Mouse (Mus musculus): ENCODE results near the gene Gm9844. TPM values are rescaled to one million over a fixed set of nuclear protein-coding genes. Genes with fewer than 3 reads are reported as not detected.

The Gm9844 gene
- polyA plus RNA-seq, 1 experiment, result not detected

- Histone ChIP-seq H3K36me3 (ENCODE audit: control insufficient read depth, insufficient read depth, low read length) (no peaks in the 10 kb centered on the region), H3K27ac (ENCODE audit: insufficient read depth, low read depth, low read length) (no peak overlapping the region), H3K27me3 (ENCODE audit: control insufficient read depth, insufficient read depth, low read length) (no peaks in the 10 kb centered on the region), H3K4me3 (ENCODE audit: low read depth, low read length) (no peak overlapping the region), H3K4me1 (ENCODE audit: control insufficient read depth, insufficient read depth, insufficient read length, low read length) (no peaks in the 10 kb centered on the region)
- WGBS, result 32% methylated on average over 6 of the region's 6 CpGs
- TF ChIP-seq CTCF (IDR thresholded peaks at IDR 0.05; ENCODE audit: extremely low read depth, insufficient read length, insufficient replicate concordance, low read depth, low read length), result no peak
- no peak for TF ChIP-seq POLR2A (IDR thresholded peaks at IDR 0.05; ENCODE audit: low read depth, low read length)
Observed at GRCm38 (mm10) chr7:24864156-24864555, 2.1 kb downstream of the Gm9844 start.

- Histone ChIP-seq H3K36me3 (ENCODE audit: control insufficient read depth, insufficient read depth, low read length) (no peaks in the 10 kb centered on the region), H3K4me1 (ENCODE audit: control insufficient read depth, insufficient read depth, insufficient read length, low read length) (no peaks in the 10 kb centered on the region), H3K4me3 (ENCODE audit: low read depth, low read length) (no peak overlapping the region), H3K27ac (ENCODE audit: insufficient read depth, low read depth, low read length) (no peak overlapping the region), H3K27me3 (ENCODE audit: control insufficient read depth, insufficient read depth, low read length) (peaks cover 4% of the 10 kb centered on the region)
- 66% methylated on average over 17 of the region's 17 CpGs for WGBS
- TF ChIP-seq CTCF (IDR thresholded peaks at IDR 0.05; ENCODE audit: extremely low read depth, insufficient read length, insufficient replicate concordance, low read depth, low read length) (no peak), POLR2A (IDR thresholded peaks at IDR 0.05; ENCODE audit: low read depth, low read length) (no peak)
Observed at GRCm38 (mm10) chr7:24869080-24869479, 7.1 kb downstream of the Gm9844 start.

DNA sequence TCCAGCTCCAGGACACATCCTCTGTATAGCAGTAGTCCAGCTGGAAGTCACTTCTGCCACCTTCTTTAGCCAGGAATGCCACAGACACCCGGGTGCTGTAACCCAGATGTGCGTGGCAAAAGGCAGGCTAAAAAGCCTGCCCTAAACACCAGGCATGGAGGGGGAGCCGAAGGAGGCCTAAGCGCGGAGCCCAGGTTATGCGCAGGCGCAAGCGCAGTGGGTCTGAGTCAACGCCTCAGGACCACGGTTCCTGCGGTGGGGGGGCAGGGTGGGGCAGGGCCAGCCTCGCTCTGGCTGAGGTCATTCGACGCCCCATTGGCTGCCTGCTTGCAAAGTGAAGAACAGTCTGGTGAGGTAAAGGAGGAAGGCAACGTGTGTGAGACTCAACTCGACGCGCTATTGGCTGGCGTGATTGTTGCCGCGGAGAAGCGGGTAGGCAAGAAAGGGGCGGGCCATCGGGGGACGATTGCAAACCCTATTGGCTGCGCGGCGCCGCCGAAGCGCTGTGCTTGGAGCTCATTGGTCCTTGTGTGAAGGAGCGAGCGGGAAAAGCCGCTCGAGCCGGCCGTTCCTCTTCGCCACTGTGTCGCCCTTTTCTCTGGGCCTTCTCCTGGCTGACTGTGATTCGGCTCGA, 7.6 kb downstream of the Gm9844 start, which contains the start of the genes Lypd4 and Dmrtc2:
Gene Lypd4 (minus strand): TSS at position 410 of the 634 bp plus-strand sequence.
Gene Dmrtc2 (plus strand): TSS at position 526 of the 634 bp plus-strand sequence.
- 62% methylated on average over 41 of the region's 41 CpGs for WGBS

DNA sequence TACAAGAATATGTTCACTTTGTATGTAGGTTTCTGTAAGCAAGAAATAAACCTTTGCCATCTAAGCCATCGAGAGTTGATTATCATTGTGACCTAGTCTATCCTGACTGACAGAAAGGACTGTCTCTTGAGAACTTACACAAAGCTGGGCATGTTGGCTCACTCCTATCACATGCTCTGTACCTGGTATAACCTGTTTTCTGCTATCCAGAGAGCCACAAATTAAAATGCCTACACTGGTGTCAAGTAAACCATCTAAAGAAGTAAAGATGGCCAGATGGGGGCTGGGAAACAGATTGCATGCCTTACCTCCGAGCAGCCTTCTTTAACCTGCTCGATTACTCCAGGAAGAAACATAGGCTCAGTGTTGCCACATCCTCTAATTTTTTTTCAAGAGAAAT, 15.6 kb downstream of the Gm9844 start:
- Histone ChIP-seq H3K27me3 (ENCODE audit: control insufficient read depth, insufficient read depth, low read length) (no peaks in the 10 kb centered on the region), H3K27ac (ENCODE audit: insufficient read depth, low read depth, low read length) (no peak overlapping the region), H3K4me1 (ENCODE audit: control insufficient read depth, insufficient read depth, insufficient read length, low read length) (no peaks in the 10 kb centered on the region), H3K36me3 (ENCODE audit: control insufficient read depth, insufficient read depth, low read length) (no peaks in the 10 kb centered on the region), H3K4me3 (ENCODE audit: low read depth, low read length) (no peak overlapping the region)
- TF ChIP-seq CTCF (IDR thresholded peaks at IDR 0.05; ENCODE audit: extremely low read depth, insufficient read length, insufficient replicate concordance, low read depth, low read length) (no peak), POLR2A (IDR thresholded peaks at IDR 0.05; ENCODE audit: low read depth, low read length) (no peak)
- 42% methylated on average over 3 of the region's 3 CpGs for WGBS

More for the DNA sequence above, 7.6 kb downstream of the Gm9844 start, which contains the start of the genes Lypd4 and Dmrtc2:
- Histone ChIP-seq H3K36me3 (ENCODE audit: control insufficient read depth, insufficient read depth, low read length) (no peaks in the 10 kb centered on the region), H3K27ac (ENCODE audit: insufficient read depth, low read depth, low read length) (no peak within 1 kb of the TSS), H3K4me3 (ENCODE audit: low read depth, low read length) (no peak within 1 kb of the TSS), H3K27me3 (ENCODE audit: control insufficient read depth, insufficient read depth, low read length) (peaks cover 4% of the 10 kb centered on the region), H3K4me1 (ENCODE audit: control insufficient read depth, insufficient read depth, insufficient read length, low read length) (no peaks in the 10 kb centered on the region)
- TF ChIP-seq POLR2A (IDR thresholded peaks at IDR 0.05; ENCODE audit: low read depth, low read length) (no peak), CTCF (IDR thresholded peaks at IDR 0.05; ENCODE audit: extremely low read depth, insufficient read length, insufficient replicate concordance, low read depth, low read length) (no peak)

DNA sequence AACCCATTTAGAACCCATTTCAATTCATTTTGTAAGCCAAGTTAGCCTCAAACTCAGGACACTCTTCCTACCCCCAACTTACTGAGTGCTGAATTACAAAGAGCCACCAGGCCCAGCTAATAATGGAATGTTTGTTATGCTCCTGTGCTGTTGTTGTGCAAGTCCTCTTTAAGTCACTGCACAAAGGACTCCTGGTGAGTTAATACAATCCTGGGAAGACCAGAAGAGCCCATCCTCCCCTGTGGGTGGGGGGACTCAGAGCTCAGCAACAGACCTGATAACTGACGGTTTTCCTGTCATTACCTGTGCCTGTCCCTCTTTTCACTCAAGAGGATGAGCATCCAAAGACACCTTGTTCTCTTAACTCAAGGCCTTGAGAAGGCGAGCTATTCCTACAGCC, 17.6 kb downstream of the Gm9844 start:
- TF ChIP-seq CTCF (IDR thresholded peaks at IDR 0.05; ENCODE audit: extremely low read depth, insufficient read length, insufficient replicate concordance, low read depth, low read length) (no peak), POLR2A (IDR thresholded peaks at IDR 0.05; ENCODE audit: low read depth, low read length) (no peak)
- Histone ChIP-seq H3K27me3 (ENCODE audit: control insufficient read depth, insufficient read depth, low read length) (no peaks in the 10 kb centered on the region), H3K27ac (ENCODE audit: insufficient read depth, low read depth, low read length) (no peak overlapping the region), H3K4me3 (ENCODE audit: low read depth, low read length) (no peak overlapping the region), H3K4me1 (ENCODE audit: control insufficient read depth, insufficient read depth, insufficient read length, low read length) (no peaks in the 10 kb centered on the region), H3K36me3 (ENCODE audit: control insufficient read depth, insufficient read depth, low read length) (no peaks in the 10 kb centered on the region)
- 62% methylated on average over 2 of the region's 2 CpGs for WGBS

DNA sequence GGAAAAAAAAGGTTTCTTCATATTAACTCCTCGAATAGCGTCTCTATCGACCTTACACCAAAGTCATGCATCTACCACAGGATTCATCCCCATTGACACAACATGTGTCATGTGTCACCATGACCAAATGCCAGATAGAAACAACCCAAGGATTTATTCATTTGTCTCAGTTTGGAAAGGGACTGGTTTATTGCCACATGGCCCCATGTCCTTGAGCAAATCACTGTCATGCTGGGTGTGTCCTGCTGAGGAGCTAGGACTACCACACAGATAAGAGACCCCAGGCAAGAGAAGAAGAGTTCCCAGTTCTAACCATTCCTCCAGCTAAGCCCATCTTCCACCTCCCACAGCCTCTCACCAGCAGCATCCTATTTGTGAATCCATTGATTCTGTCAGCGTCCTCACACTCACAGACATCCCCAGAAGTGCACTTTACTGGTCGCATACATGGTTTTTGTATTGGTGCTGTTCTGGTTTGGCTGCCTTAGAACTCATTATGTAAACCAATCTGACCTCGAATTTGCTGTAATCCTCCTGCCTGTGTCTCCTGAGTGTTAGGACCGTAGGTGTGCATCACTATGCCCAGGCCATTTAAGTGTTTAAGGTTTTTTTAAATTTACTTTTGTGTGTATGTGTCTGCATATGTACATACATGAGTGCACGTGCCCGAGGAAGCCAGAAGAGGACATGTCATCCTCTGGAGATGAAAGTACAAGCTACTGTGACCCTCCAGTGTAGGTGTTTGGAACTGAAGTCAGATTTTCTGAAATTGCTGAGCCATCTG, 20.6 kb downstream of the Gm9844 start:
- Histone ChIP-seq H3K36me3 (ENCODE audit: control insufficient read depth, insufficient read depth, low read length) (peaks cover 20% of the 10 kb centered on the region), H3K27ac (ENCODE audit: insufficient read depth, low read depth, low read length) (no peak overlapping the region), H3K4me1 (ENCODE audit: control insufficient read depth, insufficient read depth, insufficient read length, low read length) (peaks cover 2% of the 10 kb centered on the region; the same call in 1 of the 2 replicates), H3K4me3 (ENCODE audit: low read depth, low read length) (no peak overlapping the region), H3K27me3 (ENCODE audit: control insufficient read depth, insufficient read depth, low read length) (no peaks in the 10 kb centered on the region)
- 89% methylated on average over 9 of the region's 9 CpGs for WGBS
- no peak for TF ChIP-seq POLR2A (IDR thresholded peaks at IDR 0.05; ENCODE audit: low read depth, low read length)
- no peak for TF ChIP-seq CTCF (IDR thresholded peaks at IDR 0.05; ENCODE audit: extremely low read depth, insufficient read length, insufficient replicate concordance, low read depth, low read length)
